Mouse (Mus musculus): Measurements from ENCODE around the gene Abcc4. TPM values are rescaled to one million over a fixed set of nuclear protein-coding genes. Genes with fewer than 3 reads are reported as not detected.

The Abcc4 gene
- polyA plus RNA-seq, 1 experiment from 2014 or later = 1.2 TPM

- no peak for TF ChIP-seq EP300 (IDR thresholded peaks at IDR 0.05; ENCODE audit: low read depth)
- no peak for TF ChIP-seq CTCF (IDR thresholded peaks at IDR 0.05; ENCODE audit: low read depth)
- ATAC-seq (no peak), DNase-seq (no peak)
- no peaks in the 10 kb centered on the region for H3K4me1 ChIP-seq (ENCODE audit: insufficient read depth)
- H3K4me2 ChIP-seq (ENCODE audit: low read depth, low read length) = no peak overlapping the region
- no peak overlapping the region for H3K27ac ChIP-seq (ENCODE audit: low read depth)
- WGBS (ENCODE audit: insufficient replicate concordance) = 81% methylated on average over 19 of the region's 19 CpGs
- H3K36me3 ChIP-seq (replicated peaks; ENCODE audit: insufficient read depth, low read length) = no peaks in the 10 kb centered on the region
- no peaks in the 10 kb centered on the region for H3K27me3 ChIP-seq (ENCODE audit: insufficient read depth, low read length)
- H3K9ac ChIP-seq (replicated peaks) = no peak overlapping the region
- no peaks in the 10 kb centered on the region for H3K9me3 ChIP-seq (ENCODE audit: low read length)
- H3K4me3 ChIP-seq (ENCODE audit: low read depth, low read length) = no peak overlapping the region
Measured at GRCm38 (mm10) chr14:118579013-118579728, 126.8 kb downstream of the Abcc4 start.

GRCm38 (mm10) chr14:118577895-118578294, 128.1 kb downstream of the Abcc4 start:
- no peak overlapping the region for H3K4me2 ChIP-seq (ENCODE audit: low read depth, low read length)
- DNase-seq (no peak), ATAC-seq (no peak)
- H3K27ac ChIP-seq (ENCODE audit: low read depth) = no peak overlapping the region
- H3K4me3 ChIP-seq (ENCODE audit: low read depth, low read length) = no peak overlapping the region
- no peak overlapping the region for H3K9ac ChIP-seq (replicated peaks)
- TF ChIP-seq EP300 (IDR thresholded peaks at IDR 0.05; ENCODE audit: low read depth) (no peak), CTCF (IDR thresholded peaks at IDR 0.05; ENCODE audit: low read depth) (no peak)
- H3K27me3 ChIP-seq (ENCODE audit: insufficient read depth, low read length) = no peaks in the 10 kb centered on the region
- H3K4me1 ChIP-seq (ENCODE audit: insufficient read depth) = no peaks in the 10 kb centered on the region
- 61% methylated on average over 5 of the region's 5 CpGs for WGBS (ENCODE audit: insufficient replicate concordance)
- no peaks in the 10 kb centered on the region for H3K9me3 ChIP-seq (ENCODE audit: low read length)
- H3K36me3 ChIP-seq (replicated peaks; ENCODE audit: insufficient read depth, low read length) = no peaks in the 10 kb centered on the region

- Histone ChIP-seq H3K27me3 (ENCODE audit: insufficient read depth, low read length) (no peaks in the 10 kb centered on the region), H3K4me3 (ENCODE audit: low read depth, low read length) (no peak overlapping the region), H3K9me3 (ENCODE audit: low read length) (no peaks in the 10 kb centered on the region), H3K4me2 (ENCODE audit: low read depth, low read length) (no peak overlapping the region), H3K36me3 (replicated peaks; ENCODE audit: insufficient read depth, low read length) (no peaks in the 10 kb centered on the region), H3K9ac (replicated peaks) (no peak overlapping the region), H3K27ac (ENCODE audit: low read depth) (no peak overlapping the region), H3K4me1 (ENCODE audit: insufficient read depth) (no peaks in the 10 kb centered on the region)
- 77% methylated on average over 9 of the region's 9 CpGs for WGBS (ENCODE audit: insufficient replicate concordance)
- DNase-seq (no peak), ATAC-seq (no peak)
- TF ChIP-seq EP300 (IDR thresholded peaks at IDR 0.05; ENCODE audit: low read depth) (no peak), CTCF (IDR thresholded peaks at IDR 0.05; ENCODE audit: low read depth) (no peak)
Measured at GRCm38 (mm10) chr14:118572688-118573245, 133.3 kb downstream of the Abcc4 start.

- no peak for ATAC-seq
- no peak overlapping the region for H3K4me2 ChIP-seq (ENCODE audit: low read depth, low read length)
- H3K4me1 ChIP-seq (ENCODE audit: insufficient read depth) = no peaks in the 10 kb centered on the region
- H3K9ac ChIP-seq (replicated peaks) = no peak overlapping the region
- no peak for TF ChIP-seq CTCF (IDR thresholded peaks at IDR 0.05; ENCODE audit: low read depth)
- no peak for TF ChIP-seq EP300 (IDR thresholded peaks at IDR 0.05; ENCODE audit: low read depth)
- H3K27me3 ChIP-seq (ENCODE audit: insufficient read depth, low read length) = no peaks in the 10 kb centered on the region
- no peak for DNase-seq
- H3K4me3 ChIP-seq (ENCODE audit: low read depth, low read length) = no peak overlapping the region
- no peaks in the 10 kb centered on the region for H3K36me3 ChIP-seq (replicated peaks; ENCODE audit: insufficient read depth, low read length)
- 85% methylated on average over 13 of the region's 13 CpGs for WGBS (ENCODE audit: insufficient replicate concordance)
- no peak overlapping the region for H3K27ac ChIP-seq (ENCODE audit: low read depth)
- no peaks in the 10 kb centered on the region for H3K9me3 ChIP-seq (ENCODE audit: low read length)
Measured at GRCm38 (mm10) chr14:118569586-118569985, 136.4 kb downstream of the Abcc4 start.

DNA sequence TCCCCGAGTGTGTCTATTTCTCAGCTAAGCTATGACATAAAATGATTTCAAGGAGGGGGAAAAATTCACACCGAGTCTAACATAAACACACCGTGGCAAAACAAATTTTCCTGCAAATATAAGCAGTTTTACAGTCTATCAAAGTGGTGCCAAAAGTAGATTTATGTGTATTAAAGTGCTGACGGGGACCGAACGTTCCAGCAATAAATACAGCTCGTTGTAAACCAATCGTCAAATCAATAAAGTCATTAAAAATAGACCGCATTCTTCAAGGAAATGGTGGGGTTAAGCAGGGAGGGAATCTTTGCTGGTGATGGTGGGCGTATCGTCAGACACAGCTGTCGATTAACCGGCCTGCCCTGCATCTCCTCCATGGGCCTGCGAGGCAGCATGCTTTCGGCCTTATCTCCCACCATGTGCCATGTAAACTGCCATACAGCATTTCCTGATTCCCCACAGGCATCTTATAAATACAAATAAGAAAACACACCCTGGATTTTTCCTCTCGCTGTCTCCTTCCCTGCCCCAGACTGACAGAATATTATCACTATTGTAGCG, 137.8 kb downstream of the Abcc4 start:
- DNase-seq = no peak
- no peak overlapping the region for H3K4me2 ChIP-seq (ENCODE audit: low read depth, low read length)
- H3K36me3 ChIP-seq (replicated peaks; ENCODE audit: insufficient read depth, low read length) = no peaks in the 10 kb centered on the region
- peak; percentile 58; the same call in 1 of the 2 replicates for ATAC-seq
- 69% methylated on average over 17 of the region's 17 CpGs for WGBS (ENCODE audit: insufficient replicate concordance)
- no peak overlapping the region for H3K4me3 ChIP-seq (ENCODE audit: low read depth, low read length)
- no peaks in the 10 kb centered on the region for H3K27me3 ChIP-seq (ENCODE audit: insufficient read depth, low read length)
- TF ChIP-seq CTCF (IDR thresholded peaks at IDR 0.05; ENCODE audit: low read depth) (no peak), EP300 (IDR thresholded peaks at IDR 0.05; ENCODE audit: low read depth) (0 out of 2 replicates have a peak, but pooled peaks have one; percentile 14)
- no peak overlapping the region for H3K9ac ChIP-seq (replicated peaks)
- H3K4me1 ChIP-seq (ENCODE audit: insufficient read depth) = no peaks in the 10 kb centered on the region
- no peaks in the 10 kb centered on the region for H3K9me3 ChIP-seq (ENCODE audit: low read length)
- H3K27ac ChIP-seq (ENCODE audit: low read depth) = no peak overlapping the region

- Histone ChIP-seq H3K4me2 (ENCODE audit: low read depth, low read length) (no peak overlapping the region), H3K36me3 (replicated peaks; ENCODE audit: insufficient read depth, low read length) (no peaks in the 10 kb centered on the region), H3K4me1 (ENCODE audit: insufficient read depth) (no peaks in the 10 kb centered on the region), H3K9me3 (ENCODE audit: low read length) (no peaks in the 10 kb centered on the region), H3K27me3 (ENCODE audit: insufficient read depth, low read length) (no peaks in the 10 kb centered on the region), H3K27ac (ENCODE audit: low read depth) (no peak overlapping the region), H3K9ac (replicated peaks) (no peak overlapping the region), H3K4me3 (ENCODE audit: low read depth, low read length) (no peak overlapping the region)
- 84% methylated on average over 5 of the region's 5 CpGs for WGBS (ENCODE audit: insufficient replicate concordance)
- DNase-seq (no peak), ATAC-seq (no peak)
- no peak for TF ChIP-seq CTCF (IDR thresholded peaks at IDR 0.05; ENCODE audit: low read depth)
- no peak for TF ChIP-seq EP300 (IDR thresholded peaks at IDR 0.05; ENCODE audit: low read depth)
Measured at GRCm38 (mm10) chr14:118566809-118567208, 139.2 kb downstream of the Abcc4 start.

All from liver, postnatal 0 days (tissue).